Mouse (Mus musculus): Measurements from ENCODE around the gene Gabrd. TPM values are rescaled to one million over a fixed set of nuclear protein-coding genes. Genes with fewer than 3 reads are reported as not detected.

Gene Gabrd
- total and polyA plus RNA-seq, 3 experiments, result 0.08 TPM; not detected in 2

DNA sequence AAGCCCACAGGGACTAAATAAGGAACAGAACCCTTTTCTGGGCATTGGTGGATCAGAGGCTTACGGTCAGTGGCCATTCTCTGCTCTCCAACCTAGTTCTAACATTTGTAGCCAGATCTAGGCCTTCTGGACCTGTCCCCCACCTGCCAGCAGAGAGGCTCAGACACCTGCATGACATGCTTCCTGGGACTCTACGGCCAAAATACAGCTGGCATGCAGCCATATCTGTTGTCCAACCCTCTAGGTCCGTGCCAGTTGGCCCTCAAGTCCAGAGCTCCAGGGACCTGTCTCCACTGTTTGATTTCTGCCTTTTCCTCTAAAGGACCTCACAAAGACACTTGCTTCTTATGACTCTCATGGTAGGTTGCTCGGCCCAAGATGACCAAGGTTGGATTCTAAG is 1.2 kb downstream of the Gabrd start:
- no peak for TF ChIP-seq UBTF (IDR thresholded peaks at IDR 0.05; ENCODE audit: low read depth, low read length)
- Histone ChIP-seq H3K9ac (ENCODE audit: insufficient read depth, low read depth) (no peak overlapping the region), H3K27me3 (replicated peaks) (peaks cover 89% of the 10 kb centered on the region), H3K36me3 (replicated peaks in 1 of 2; ENCODE audit: control insufficient read depth in 1 of 2, insufficient read depth in 1 of 2, low read length in 1 of 2) (no peaks in the 10 kb centered on the region), H3K9me3 (replicated peaks; ENCODE audit: low read length) (peaks cover 8% of the 10 kb centered on the region), H3K4me3 (replicated peaks in 1 of 3; ENCODE audit: low read depth in 2 of 3, low read length in 2 of 3, poor library complexity in 1 of 3) (no peak overlapping the region), H3K4me1 (ENCODE audit: control insufficient read depth in 1 of 2, insufficient read depth in 2 of 2) (peaks cover 0 to 3% of the 10 kb centered on the region in 2 experiments; a peak in 1 of 4 replicates), H3K27ac (ENCODE audit: insufficient read depth, low read depth) (no peak overlapping the region), H3K4me2 (ENCODE audit: insufficient read depth, low read depth, poor library complexity, severe bottlenecking) (no peak overlapping the region), H3K79me2 (replicated peaks; ENCODE audit: control insufficient read depth, extremely low read depth, insufficient read depth, poor library complexity, severe bottlenecking) (no peaks in the 10 kb centered on the region)
- in situ Hi-C loops (cut with MboI; ENCODE audit: low pct_ligation_motif_present, low pct_unique_long_range_greater_than_20kb, low sequenced_read_pairs), result no loop called here
- dilution Hi-C loops (cut with MboI; ENCODE audit: extremely low pct_ligation_motif_present, extremely low pct_unique_long_range_greater_than_20kb, low sequenced_read_pairs), result no loop called here
- DNase-seq (ENCODE audit: extremely low read depth), result no peak

DNA sequence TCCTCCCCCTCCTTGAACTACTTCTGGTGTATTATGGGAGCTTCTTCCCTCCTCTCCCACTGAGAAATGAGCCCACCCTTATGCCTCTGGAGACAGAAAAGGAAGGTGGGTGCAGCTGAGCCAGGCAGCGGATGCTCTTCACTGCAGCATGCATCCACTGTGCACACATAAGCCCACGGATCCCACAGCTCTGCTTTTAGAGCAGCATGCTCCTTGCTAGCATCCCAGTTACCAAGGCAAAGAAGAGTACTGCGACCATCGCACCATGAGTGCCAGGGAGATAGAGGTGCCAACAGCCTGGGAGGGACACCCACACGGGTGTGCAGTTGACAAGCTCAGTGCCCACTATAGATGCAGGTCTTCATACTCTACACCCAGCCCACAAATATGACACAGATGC is 2.4 kb downstream of the Gabrd start:
- H3K27ac ChIP-seq (ENCODE audit: insufficient read depth, low read depth), result no peak overlapping the region
- DNase-seq (ENCODE audit: extremely low read depth), result no peak
- peaks cover 8% of the 10 kb centered on the region for H3K9me3 ChIP-seq (replicated peaks; ENCODE audit: low read length)
- in situ Hi-C loops (cut with MboI; ENCODE audit: low pct_ligation_motif_present, low pct_unique_long_range_greater_than_20kb, low sequenced_read_pairs), result no loop called here
- no peaks in the 10 kb centered on the region for H3K79me2 ChIP-seq (replicated peaks; ENCODE audit: control insufficient read depth, extremely low read depth, insufficient read depth, poor library complexity, severe bottlenecking)
- H3K27me3 ChIP-seq (replicated peaks), result peaks cover 87% of the 10 kb centered on the region
- H3K9ac ChIP-seq (ENCODE audit: insufficient read depth, low read depth), result no peak overlapping the region
- H3K4me1 ChIP-seq (ENCODE audit: control insufficient read depth in 1 of 2, insufficient read depth in 2 of 2), result peaks cover 0 to 3% of the 10 kb centered on the region in 2 experiments; a peak in 1 of 4 replicates
- H3K4me2 ChIP-seq (ENCODE audit: insufficient read depth, low read depth, poor library complexity, severe bottlenecking), result no peak overlapping the region
- dilution Hi-C loops (cut with MboI; ENCODE audit: extremely low pct_ligation_motif_present, extremely low pct_unique_long_range_greater_than_20kb, low sequenced_read_pairs), result no loop called here
- no peaks in the 10 kb centered on the region for H3K36me3 ChIP-seq (replicated peaks in 1 of 2; ENCODE audit: control insufficient read depth in 1 of 2, insufficient read depth in 1 of 2, low read length in 1 of 2)
- no peak for TF ChIP-seq USF1 (IDR thresholded peaks at IDR 0.05; ENCODE audit: low read depth, low read length)
- TF ChIP-seq SMC3 (IDR thresholded peaks at IDR 0.05; ENCODE audit: low read depth, low read length), result no peak
- no peak for TF ChIP-seq ETS1 (conservative IDR thresholded peaks at IDR 0.05; ENCODE audit: low read depth, low read length)
- TF ChIP-seq ZKSCAN1 (IDR thresholded peaks at IDR 0.05; ENCODE audit: borderline replicate concordance, low read depth, low read length), result no peak
- TF ChIP-seq IRF4 (IDR thresholded peaks at IDR 0.05; ENCODE audit: low read depth, low read length), result no peak
- no peak for TF ChIP-seq GABPA (IDR thresholded peaks at IDR 0.05; ENCODE audit: insufficient replicate concordance, low read depth, low read length)
- TF ChIP-seq EP300 (IDR thresholded peaks at IDR 0.05; ENCODE audit: low read length), result no peak
- no peak for TF ChIP-seq MYC (IDR thresholded peaks at IDR 0.05; ENCODE audit: low read depth, low read length)
- TF ChIP-seq JUND (conservative IDR thresholded peaks at IDR 0.05; ENCODE audit: low read depth, low read length), result no peak
- no peak for TF ChIP-seq E2F4 (IDR thresholded peaks at IDR 0.05; ENCODE audit: insufficient replicate concordance, low read depth, low read length)
- TF ChIP-seq BHLHE40 (IDR thresholded peaks at IDR 0.05; ENCODE audit: low read depth, low read length), result no peak
- no peak overlapping the region for H3K4me3 ChIP-seq (replicated peaks in 1 of 3; ENCODE audit: low read depth in 2 of 3, low read length in 2 of 3, poor library complexity in 1 of 3)

DNA sequence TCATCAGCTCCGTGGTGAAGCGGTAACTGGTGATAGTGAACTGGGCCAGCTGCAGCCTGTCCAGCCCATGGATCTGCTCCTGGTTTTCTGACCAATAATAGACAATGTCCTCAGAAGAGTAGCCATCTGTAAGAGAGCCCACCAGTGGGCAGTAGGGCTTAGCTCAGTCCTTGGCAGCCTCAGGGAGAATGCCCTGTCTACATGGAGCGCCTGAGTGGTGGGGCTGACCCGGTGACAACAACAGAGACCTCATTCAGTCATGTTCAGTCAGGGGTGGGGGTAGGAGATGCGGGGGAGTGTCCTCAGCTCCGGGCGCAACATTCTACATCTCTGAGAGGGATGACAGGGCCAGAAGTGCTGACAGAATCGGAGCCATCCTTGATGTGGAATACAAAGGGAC is 10.7 kb downstream of the Gabrd start:
- no peak overlapping the region for H3K9ac ChIP-seq (ENCODE audit: insufficient read depth, low read depth)
- no peak for TF ChIP-seq UBTF (IDR thresholded peaks at IDR 0.05; ENCODE audit: low read depth, low read length)
- TF ChIP-seq MAFK (IDR thresholded peaks at IDR 0.05; ENCODE audit: insufficient replicate concordance, low read length), result no peak
- peaks cover 93% of the 10 kb centered on the region for H3K27me3 ChIP-seq (replicated peaks)
- no peaks in the 10 kb centered on the region for H3K79me2 ChIP-seq (replicated peaks; ENCODE audit: control insufficient read depth, extremely low read depth, insufficient read depth, poor library complexity, severe bottlenecking)
- no peaks in the 10 kb centered on the region for H3K4me1 ChIP-seq (ENCODE audit: control insufficient read depth in 1 of 2, insufficient read depth in 2 of 2)
- no peak overlapping the region for H3K4me2 ChIP-seq (ENCODE audit: insufficient read depth, low read depth, poor library complexity, severe bottlenecking)
- H3K9me3 ChIP-seq (replicated peaks; ENCODE audit: low read length), result peaks cover 5% of the 10 kb centered on the region
- in situ Hi-C loops (cut with MboI; ENCODE audit: low pct_ligation_motif_present, low pct_unique_long_range_greater_than_20kb, low sequenced_read_pairs), result no loop called here
- no peaks in the 10 kb centered on the region for H3K36me3 ChIP-seq (replicated peaks in 1 of 2; ENCODE audit: control insufficient read depth in 1 of 2, insufficient read depth in 1 of 2, low read length in 1 of 2)
- no peak overlapping the region for H3K27ac ChIP-seq (ENCODE audit: insufficient read depth, low read depth)
- dilution Hi-C loops (cut with MboI; ENCODE audit: extremely low pct_ligation_motif_present, extremely low pct_unique_long_range_greater_than_20kb, low sequenced_read_pairs), result no loop called here
- DNase-seq (ENCODE audit: extremely low read depth), result no peak
- H3K4me3 ChIP-seq (replicated peaks in 1 of 3; ENCODE audit: low read depth in 2 of 3, low read length in 2 of 3, poor library complexity in 1 of 3), result no peak overlapping the region

All from CH12.LX (cell line).